17 mouse cellular contexts compared by ENCODE assay signal in genomic region chr12:48500735-48501134, GRCm38 (mm10).
DNase-seq lines count a peak whose midpoint lies in the region; ATAC-seq and TF ChIP-seq lines count a peak whose summit lies in the region.
"Had no signal": no experiment of that assay in that cellular context is flagged by ENCODE, and none has a peak within 500 bp of the region (broad histone marks: within the 10 kb centered on the region; RNA-seq: fewer than 3 reads in every experiment).

No protein-coding gene starts in this region.

- no peak overlapping the region for H3K9ac ChIP-seq in embryonic facial prominence, embryonic 14.5 days (ENCODE audit: low read depth, low read length)
- no peak overlapping the region for H3K9ac ChIP-seq in lung, embryonic 14.5 days
- H3K9ac ChIP-seq: forebrain, embryonic 15.5 days; hindbrain, embryonic 12.5 days had no signal

- no peaks in the 10 kb centered on the region for H3K27me3 ChIP-seq in embryonic facial prominence, embryonic 14.5 days (replicated peaks; ENCODE audit: control insufficient read depth, insufficient read depth, low read length)
- no peaks in the 10 kb centered on the region for H3K27me3 ChIP-seq in embryonic facial prominence, embryonic 10.5 days (replicated peaks; ENCODE audit: low read depth, poor library complexity, severe bottlenecking)
- no peaks in the 10 kb centered on the region for H3K27me3 ChIP-seq in lung, embryonic 14.5 days (ENCODE audit: insufficient read depth, low read length)
- H3K27me3 ChIP-seq: CH12.LX; forebrain, embryonic 15.5 days; hindbrain, embryonic 12.5 days had no signal

- no peak overlapping the region for H3K4me3 ChIP-seq in embryonic facial prominence, embryonic 14.5 days (ENCODE audit: low read depth, low read length)
- no peak overlapping the region for H3K4me3 ChIP-seq in embryonic facial prominence, embryonic 10.5 days
- no peak overlapping the region for H3K4me3 ChIP-seq in lung, embryonic 14.5 days (ENCODE audit: low read depth, low read length)
- H3K4me3 ChIP-seq: forebrain, embryonic 15.5 days; heart, embryonic 10.5 days; hindbrain, embryonic 12.5 days had no signal

- no peak overlapping the region; the same call in 1 of the 2 replicates for H3K27ac ChIP-seq in embryonic facial prominence, embryonic 14.5 days (replicated peaks; ENCODE audit: low read depth, low read length)
- H3K27ac ChIP-seq in embryonic facial prominence, embryonic 10.5 days (replicated peaks) = no peak overlapping the region
- H3K27ac ChIP-seq in lung, embryonic 14.5 days (ENCODE audit: low read depth) = no peak overlapping the region
- H3K27ac ChIP-seq: forebrain, embryonic 15.5 days; heart, embryonic 10.5 days; hindbrain, embryonic 12.5 days had no signal

- H3K9me3 ChIP-seq in embryonic facial prominence, embryonic 14.5 days (ENCODE audit: control insufficient read depth, low read length) = no peaks in the 10 kb centered on the region
- no peaks in the 10 kb centered on the region for H3K9me3 ChIP-seq in embryonic facial prominence, embryonic 10.5 days
- H3K9me3 ChIP-seq in lung, embryonic 14.5 days (ENCODE audit: low read depth, low read length) = no peaks in the 10 kb centered on the region
- H3K9me3 ChIP-seq: forebrain, embryonic 15.5 days; heart, embryonic 10.5 days; hindbrain, embryonic 12.5 days had no signal

- H3K4me2 ChIP-seq in embryonic facial prominence, embryonic 14.5 days (ENCODE audit: low read depth, low read length) = no peak overlapping the region
- H3K4me2 ChIP-seq in lung, embryonic 14.5 days = no peak overlapping the region
- H3K4me2 ChIP-seq: forebrain, embryonic 15.5 days; hindbrain, embryonic 12.5 days had no signal

- ATAC-seq in embryonic facial prominence, embryonic 14.5 days (ENCODE audit: low read depth) = no peak
- peak; percentile 85 for ATAC-seq in lung, embryonic 14.5 days (ENCODE audit: insufficient read depth)
- ATAC-seq: forebrain, embryonic 15.5 days had no signal

- no peaks in the 10 kb centered on the region for H3K36me3 ChIP-seq in embryonic facial prominence, embryonic 14.5 days (ENCODE audit: control insufficient read depth, insufficient read depth, low read length)
- H3K36me3 ChIP-seq in embryonic facial prominence, embryonic 10.5 days (replicated peaks) = no peaks in the 10 kb centered on the region
- no peaks in the 10 kb centered on the region for H3K36me3 ChIP-seq in lung, embryonic 14.5 days (ENCODE audit: insufficient read depth)
- H3K36me3 ChIP-seq: forebrain, embryonic 15.5 days; heart, embryonic 10.5 days; hindbrain, embryonic 12.5 days had no signal

- DNase-seq in embryonic facial prominence, embryonic 14.5 days (ENCODE audit: low spot score) = peak; percentile 56
- DNase-seq in embryonic facial prominence, embryonic 10.5 days (ENCODE audit: low spot score) = no peak
- DNase-seq in lung, embryonic 14.5 days = peak; percentile 80
- no peak for DNase-seq in lung, postnatal 10 days
- DNase-seq in retina, postnatal 1 day = peak; percentile 1
- DNase-seq in retina, embryonic 14.5 days (ENCODE audit: low spot score) = no peak
- DNase-seq: adrenal gland, adult 8-10 months; adrenal gland, postnatal 36 days; cerebellum, adult 2 months; gastrocnemius, postnatal 10 days; heart, adult 18-20 months; heart, postnatal 10 days; heart, postnatal 4 days had no signal

- 59% methylated on average over 3 of the region's 3 CpGs for WGBS in embryonic facial prominence, embryonic 14.5 days
- 92% methylated on average over 3 of the region's 3 CpGs for WGBS in embryonic facial prominence, embryonic 10.5 days
- 34% methylated on average over 3 of the region's 3 CpGs for WGBS in lung, embryonic 14.5 days

- TF ChIP-seq CTCF in lung, embryonic 14.5 days (IDR thresholded peaks at IDR 0.05; ENCODE audit: low read depth) = no peak

- no peaks in the 10 kb centered on the region for H3K4me1 ChIP-seq in embryonic facial prominence, embryonic 14.5 days (ENCODE audit: control insufficient read depth, insufficient read depth, low read length)
- H3K4me1 ChIP-seq in embryonic facial prominence, embryonic 10.5 days = no peaks in the 10 kb centered on the region
- H3K4me1 ChIP-seq in lung, embryonic 14.5 days (ENCODE audit: insufficient read depth) = no peaks in the 10 kb centered on the region
- H3K4me1 ChIP-seq: forebrain, embryonic 15.5 days; heart, embryonic 10.5 days; hindbrain, embryonic 12.5 days had no signal

Comparison
In these comparisons a context has a peak if more than half of its experiments do, and no peak if none do; other contexts are left out.
1. DNase-seq: peak in embryonic facial prominence, embryonic 14.5 days (single experiment), lung, embryonic 14.5 days (single experiment) and retina, postnatal 1 day (single experiment); none in embryonic facial prominence, embryonic 10.5 days (single experiment), lung, postnatal 10 days (single experiment) and retina, embryonic 14.5 days (single experiment).